Mouse (Mus musculus) megakaryocyte, embryonic 14.5 days (primary cell): ENCODE data around the gene Olfr667.
"Not testable (repeated sequence)": the region's sequence is repeated elsewhere in the genome, so short reads cannot be mapped to it uniquely, and the experiment has no call there.

Source experiments
- FLI1 ChIP-seq: IDR thresholded peaks from 2 replicates; pipeline ENCODE4 v1.6.1; 2012; ENCODE audit warnings: low read length, inconsistent platforms, mixed read lengths
- GATA1 ChIP-seq: IDR thresholded peaks from 3 replicates; pipeline ENCODE4 v1.6.1; 2012; ENCODE audit warnings: mixed read lengths, low read length, inconsistent platforms, borderline replicate concordance

- not testable (repeated sequence) for TF ChIP-seq FLI1, GATA1
These were observed 29.0 kb upstream of the Olfr667 start for GRCm38 (mm10) chr7:104950234-104950633.
